Mouse (Mus musculus) limb, embryonic 14.5 days (tissue): ENCODE data around the gene Samd11. TPM values are rescaled to one million over a fixed set of nuclear protein-coding genes. Genes with fewer than 3 reads are reported as not detected.
A peak's percentile ranks its signal among the peaks of the same experiment; 100 is the strongest.

Source experiments
- ATAC-seq: fragments of 200-750 bp; cut with Nextera tagmentation; 2 replicates; pipeline ENCODE4 v1.8.0; 2017; ENCODE audit warnings: low read depth, moderate number of reproducible peaks, moderate TSS enrichment; ENCODE audit not compliant: low FRiP score
- DNase-seq: peaks from one replicate; pipeline ENCODE4 v3.0.0-alpha.2; 2015; ENCODE audit warnings: low spot score
- H3K27ac ChIP-seq: fragments of 300-500 bp; sonication (generic); replicated peaks from 2 replicates; pipeline ENCODE4 v1.5.1; 2014; ENCODE audit warnings: low read depth, mild to moderate bottlenecking, low read length, moderate library complexity, mixed read lengths
- H3K27me3 ChIP-seq: fragments of 300-500 bp; sonication (generic); 2 replicates; pipeline ENCODE4 v1.6.1; 2014; ENCODE audit warnings: low read length, mixed read lengths; ENCODE audit not compliant: control insufficient read depth, insufficient read depth
- H3K36me3 ChIP-seq: fragments of 300-500 bp; sonication (generic); 2 replicates; pipeline ENCODE4 v1.6.1; 2014; ENCODE audit warnings: mild to moderate bottlenecking, low read length, moderate library complexity, mixed read lengths; ENCODE audit not compliant: control insufficient read depth, insufficient read depth
- H3K4me1 ChIP-seq: fragments of 300-500 bp; sonication (generic); 2 replicates; pipeline ENCODE4 v1.6.1; 2014; ENCODE audit warnings: antibody characterized with exemption, low read length, mixed read lengths; ENCODE audit not compliant: control insufficient read depth, insufficient read depth
- H3K4me2 ChIP-seq: fragments of 300-500 bp; sonication (generic); replicated peaks from 2 replicates; pipeline ENCODE4 v1.6.1; 2014; ENCODE audit warnings: low read depth, mild to moderate bottlenecking, low read length, moderate library complexity; ENCODE audit not compliant: severe bottlenecking
- H3K4me3 ChIP-seq: fragments of 300-500 bp; sonication (generic); replicated peaks from 2 replicates; pipeline ENCODE4 v1.5.1; 2014; ENCODE audit warnings: low read length
- H3K9ac ChIP-seq: fragments of 300-500 bp; sonication (generic); 2 replicates; pipeline ENCODE4 v1.6.1; 2014; ENCODE audit warnings: mild to moderate bottlenecking, low read depth, low read length, moderate library complexity; ENCODE audit not compliant: severe bottlenecking
- H3K9me3 ChIP-seq: fragments of 300-500 bp; sonication (generic); 2 replicates; pipeline ENCODE4 v1.6.1; 2016; ENCODE audit warnings: low read length; ENCODE audit not compliant: control insufficient read depth
- POLR2A ChIP-seq: fragments of 200-500 bp; IDR thresholded peaks from 2 replicates; pipeline ENCODE4 v1.8.0; 2012; ENCODE audit warnings: inconsistent platforms, mild to moderate bottlenecking, moderate library complexity, borderline replicate concordance; ENCODE audit not compliant: insufficient read depth, insufficient read length; ENCODE audit errors: extremely low read depth
- WGBS: fragments of 180-500 bp; shearing (Covaris S2); extraction: QIAGEN DNeasy Blood & Tissue Kit; methylation state at CpG from one replicate; pipeline ENCODE4 v1.1.7; 2014; 5-methylcytosine and 5-hydroxymethylcytosine counted together
- polyA plus RNA-seq, 2 experiments: library from polyadenylated mRNA; depleted of rRNA in 1 of 2; stranded (reverse) in 1 of 2; unstranded in 1 of 2; fragments of >200 nt; fragmentation: Nextera tagmentation in 1 of 2; extraction: Ambion mirVana in 1 of 2; gene quantifications; 2 replicates each; pipeline versions ENCODE4 v1.2.1 to v1.2.3; 2012 to 2014

Samd11 gene
- polyA plus RNA-seq (2012; rRNA removed) = 0.58 and 0.78 TPM in 2 replicates
- polyA plus RNA-seq (2014; fragmentation: Nextera tagmentation; extraction: Ambion mirVana) = 0.12 and 0.43 TPM in 2 replicates

DNA sequence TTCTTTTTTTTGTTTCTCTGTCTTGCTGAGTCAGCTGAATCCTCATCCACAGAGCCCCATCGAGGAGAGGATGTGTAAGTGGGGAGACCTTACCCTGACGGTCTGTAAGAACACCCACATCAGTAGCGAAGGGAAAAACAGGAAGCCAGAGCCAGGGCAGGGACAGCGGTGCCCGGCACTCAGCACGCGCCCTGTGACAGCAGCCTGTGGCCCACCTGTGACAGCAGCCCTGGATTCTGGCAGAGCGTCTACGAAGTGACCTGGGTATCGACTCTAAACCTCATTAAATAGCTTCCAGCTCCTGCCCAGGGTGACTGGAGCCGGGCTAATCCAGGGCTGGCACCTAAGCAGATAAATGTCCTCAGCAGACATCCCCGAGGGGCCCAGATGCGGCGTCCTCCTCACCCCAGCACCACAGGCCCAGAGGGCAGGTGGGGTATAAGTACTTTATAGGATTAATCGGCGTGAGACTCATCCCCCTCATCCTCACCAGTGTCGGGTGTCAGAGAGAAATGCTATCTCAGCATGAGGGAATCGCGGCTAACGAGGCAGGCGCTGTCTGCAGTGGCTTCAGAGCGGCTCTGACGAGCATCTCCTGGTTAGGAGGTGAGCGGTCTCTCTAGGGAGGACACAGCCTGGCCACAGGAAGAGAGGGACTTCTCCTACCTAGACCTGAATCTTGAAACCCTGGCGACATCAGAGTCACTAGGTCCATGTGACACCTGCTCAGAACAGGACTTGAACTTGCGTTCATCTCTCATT, at the start of gene Samd11:
Gene Samd11 (minus strand): TSS at position 580 of the 762 bp plus-strand sequence.
- ATAC-seq (no peak), DNase-seq (no peak)
- H3K9ac ChIP-seq = no peak within 1 kb of the TSS; the same call in 1 of the 2 replicates
- no peak for TF ChIP-seq POLR2A
- H3K9me3 ChIP-seq = no peaks in the 10 kb centered on the region
- H3K27me3 ChIP-seq = peaks cover 24% of the 10 kb centered on the region
- no peak within 1 kb of the TSS for H3K27ac ChIP-seq
- no peaks in the 10 kb centered on the region for H3K4me1 ChIP-seq
- 3% methylated on average over 26 of the region's 26 CpGs for WGBS
- H3K4me2 ChIP-seq = no peak within 1 kb of the TSS; the same call in 1 of the 2 replicates
- peak within 1 kb of the TSS; percentile 7; the same call in 1 of the 2 replicates for H3K4me3 ChIP-seq
- no peaks in the 10 kb centered on the region for H3K36me3 ChIP-seq

DNA sequence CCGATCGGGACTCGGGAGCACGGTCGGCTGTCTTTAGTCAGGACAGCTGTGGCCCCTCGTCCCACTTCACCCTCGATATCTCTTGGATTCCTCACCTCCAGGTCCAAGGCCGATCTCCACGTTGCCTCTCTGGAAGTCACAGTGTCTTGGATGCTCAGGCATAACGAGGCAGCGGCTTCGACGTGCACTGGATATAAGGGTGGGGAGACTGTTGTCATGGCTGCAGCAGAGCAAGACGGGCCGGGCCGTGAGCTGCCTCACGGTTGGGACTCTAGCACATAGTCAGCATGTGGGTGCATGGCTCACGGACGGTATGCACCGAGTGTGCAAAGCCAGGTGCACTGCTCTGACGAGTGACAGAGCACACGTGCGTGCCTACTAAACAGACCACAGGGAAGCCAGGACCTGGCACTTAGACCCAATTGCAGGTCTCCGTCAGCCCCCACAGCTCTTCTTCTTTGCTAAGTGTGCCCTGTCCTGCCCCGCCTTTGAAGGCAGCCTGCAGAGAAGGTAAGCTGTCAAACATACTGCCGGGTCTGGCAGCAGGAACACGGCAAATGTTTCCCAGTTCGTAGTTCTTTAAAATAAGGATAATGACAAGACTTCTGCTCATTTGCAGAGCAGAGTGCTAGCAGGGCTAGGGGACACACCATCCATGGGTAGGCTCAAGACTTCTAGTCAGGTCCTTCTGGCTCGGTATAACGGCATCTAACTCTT, 938 bp downstream of the Samd11 start:
- no peak for TF ChIP-seq POLR2A
- ATAC-seq (peak; percentile 36; the same call in 1 of the 2 replicates), DNase-seq (no peak)
- no peak overlapping the region; the same call in 1 of the 2 replicates for H3K9ac ChIP-seq
- no peak overlapping the region for H3K27ac ChIP-seq
- H3K4me2 ChIP-seq = no peak overlapping the region; the same call in 1 of the 2 replicates
- H3K4me1 ChIP-seq = no peaks in the 10 kb centered on the region
- peak overlapping the region; percentile 4; the same call in 1 of the 2 replicates for H3K4me3 ChIP-seq
- no peaks in the 10 kb centered on the region for H3K36me3 ChIP-seq
- H3K27me3 ChIP-seq = peaks cover 24% of the 10 kb centered on the region
- H3K9me3 ChIP-seq = no peaks in the 10 kb centered on the region
- WGBS = 3% methylated on average over 28 of the region's 30 CpGs

DNA sequence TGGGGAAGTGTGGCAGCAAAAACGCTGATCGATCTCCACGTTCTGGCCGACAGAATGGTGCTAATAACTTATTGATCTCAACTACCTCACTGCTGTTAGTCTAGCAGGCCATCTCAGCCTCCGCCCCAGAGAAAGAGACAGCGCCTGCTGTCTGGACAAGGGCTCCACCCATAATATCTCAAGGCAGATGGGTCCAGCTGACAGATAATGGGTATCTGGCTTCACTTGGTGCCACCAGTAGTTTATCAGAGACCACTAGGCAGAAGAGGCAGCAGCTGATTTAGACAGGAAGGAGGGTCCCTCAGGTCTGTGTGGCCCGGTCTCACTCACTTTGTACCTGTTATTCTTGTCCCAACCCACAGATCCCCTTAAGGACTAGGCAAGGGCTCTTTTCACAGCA, 2.4 kb downstream of the Samd11 start:
- Histone ChIP-seq H3K27ac (no peak overlapping the region), H3K36me3 (peaks cover 13% of the 10 kb centered on the region), H3K9me3 (no peaks in the 10 kb centered on the region), H3K4me1 (no peaks in the 10 kb centered on the region), H3K27me3 (peaks cover 24% of the 10 kb centered on the region), H3K4me3 (no peak overlapping the region), H3K4me2 (no peak overlapping the region), H3K9ac (no peak overlapping the region)
- TF ChIP-seq POLR2A = no peak
- no peak for ATAC-seq
- DNase-seq = no peak
- 41% methylated on average over 7 of the region's 7 CpGs for WGBS

DNA sequence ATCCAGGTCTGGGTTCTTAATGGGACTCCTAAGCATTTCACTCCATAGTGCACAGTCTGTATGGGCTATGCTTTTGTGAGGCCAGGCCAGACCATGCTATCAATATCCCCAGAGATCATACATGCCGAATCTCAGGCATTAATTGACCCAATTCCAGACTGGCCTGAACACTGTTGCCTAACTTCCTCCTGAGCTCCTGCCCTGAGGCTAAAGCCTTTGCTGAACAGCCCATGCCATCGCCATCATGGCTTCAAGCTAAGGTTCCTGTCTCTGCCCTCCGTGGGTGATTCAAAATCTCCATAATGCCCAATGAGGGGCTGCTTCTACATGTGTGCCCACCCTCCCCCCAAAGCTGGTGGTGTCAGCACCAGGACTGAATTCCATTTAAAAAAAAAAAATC, 2.8 kb downstream of the Samd11 start:
- peaks cover 24% of the 10 kb centered on the region for H3K27me3 ChIP-seq
- H3K9ac ChIP-seq = no peak overlapping the region
- no peak for TF ChIP-seq POLR2A
- H3K4me2 ChIP-seq = no peak overlapping the region
- no peaks in the 10 kb centered on the region for H3K9me3 ChIP-seq
- ATAC-seq = no peak
- no peak overlapping the region for H3K27ac ChIP-seq
- WGBS = 38% methylated on average over 3 of the region's 3 CpGs
- no peak overlapping the region for H3K4me3 ChIP-seq
- no peak for DNase-seq
- no peaks in the 10 kb centered on the region for H3K4me1 ChIP-seq
- H3K36me3 ChIP-seq = peaks cover 17% of the 10 kb centered on the region

DNA sequence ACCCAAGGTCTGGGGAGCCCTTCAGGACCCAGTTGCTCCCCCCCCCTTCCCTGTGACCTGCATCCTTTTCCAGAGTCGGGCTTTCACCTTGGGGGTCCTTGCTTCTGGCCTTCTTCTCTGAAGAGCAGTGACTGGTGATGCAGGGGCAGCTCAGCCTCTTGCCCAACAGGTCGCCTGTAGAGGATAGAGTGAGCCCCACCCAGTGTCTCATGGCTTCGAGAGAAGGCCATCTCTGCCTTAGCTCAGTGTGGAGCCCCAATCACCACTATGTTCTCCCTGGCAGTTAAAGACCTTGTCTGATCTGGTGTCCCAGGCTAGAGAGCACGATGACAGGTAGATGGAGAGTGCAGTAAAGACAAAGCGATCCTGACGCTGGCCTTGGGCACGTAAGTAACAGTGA, 3.3 kb downstream of the Samd11 start:
- H3K4me2 ChIP-seq = no peak overlapping the region
- H3K9me3 ChIP-seq = no peaks in the 10 kb centered on the region
- H3K4me3 ChIP-seq = no peak overlapping the region
- 26% methylated on average over 7 of the region's 7 CpGs for WGBS
- no peaks in the 10 kb centered on the region for H3K4me1 ChIP-seq
- DNase-seq = no peak
- peaks cover 22% of the 10 kb centered on the region for H3K36me3 ChIP-seq
- TF ChIP-seq POLR2A = no peak
- H3K27ac ChIP-seq = no peak overlapping the region
- no peak overlapping the region for H3K9ac ChIP-seq
- H3K27me3 ChIP-seq = peaks cover 24% of the 10 kb centered on the region
- no peak for ATAC-seq
